Mouse (Mus musculus) thymus, adult 2 months (tissue): ENCODE measurements around the gene Pkd1. TPM values are rescaled to one million over a fixed set of nuclear protein-coding genes. Genes with fewer than 3 reads are reported as not detected.

Experiments used
- DNase-seq: peaks from one replicate; pipeline ENCODE4 v3.0.0; 2021
- H3K27ac ChIP-seq: fragments of 200-500 bp; 2 replicates; pipeline ENCODE4 v1.5.1; 2012; ENCODE audit warnings: low read length, control low read depth; ENCODE audit not compliant: control insufficient read depth, insufficient read depth
- H3K27me3 ChIP-seq: fragments of 200-500 bp; 2 replicates; pipeline ENCODE4 v1.6.1; 2012; ENCODE audit warnings: mild to moderate bottlenecking, low read length, moderate library complexity, mixed read lengths; ENCODE audit not compliant: control insufficient read depth, insufficient read depth
- H3K36me3 ChIP-seq: fragments of 200-500 bp; 2 replicates; pipeline ENCODE4 v1.6.1; 2012; ENCODE audit warnings: mild to moderate bottlenecking, low read length, moderate library complexity; ENCODE audit not compliant: control insufficient read depth, insufficient read depth
- H3K4me1 ChIP-seq: fragments of 200-500 bp; replicated peaks from 2 replicates; pipeline ENCODE4 v1.6.1; 2012; ENCODE audit warnings: low read length; ENCODE audit not compliant: control insufficient read depth, insufficient read depth
- H3K4me3 ChIP-seq: fragments of 200-500 bp; 2 replicates; pipeline ENCODE4 v1.5.1; 2012; ENCODE audit warnings: mild to moderate bottlenecking, low read length, control low read depth, moderate library complexity; ENCODE audit not compliant: control insufficient read depth, insufficient read depth
- CTCF ChIP-seq: fragments of 200-500 bp; IDR thresholded peaks from 2 replicates; pipeline ENCODE4 v1.5.1; 2012; ENCODE audit warnings: mild to moderate bottlenecking, control low read depth, low read length, moderate library complexity, borderline replicate concordance; ENCODE audit not compliant: control insufficient read depth, poor library complexity, insufficient read depth; ENCODE audit errors: extremely low read depth
- POLR2A ChIP-seq: fragments of 200-500 bp; IDR thresholded peaks from 2 replicates; pipeline ENCODE4 v1.6.1; 2012; ENCODE audit warnings: mild to moderate bottlenecking, low read length, control low read depth, moderate library complexity; ENCODE audit not compliant: control insufficient read depth, poor library complexity, insufficient read depth; ENCODE audit errors: extremely low read depth
- WGBS: fragments of 180-500 bp; shearing (Covaris S2); methylation state at CpG from one replicate; pipeline ENCODE4 v1.1.7; 2018; 5-methylcytosine and 5-hydroxymethylcytosine counted together
- polyA plus RNA-seq: library from polyadenylated mRNA; depleted of rRNA; stranded (reverse); fragments of >200 nt; gene quantifications from 2 replicates; pipeline ENCODE4 v1.2.3, GENCODE M21; 2012

The Pkd1 gene
- polyA plus RNA-seq, 1 experiment: 92.8 TPM

DNA sequence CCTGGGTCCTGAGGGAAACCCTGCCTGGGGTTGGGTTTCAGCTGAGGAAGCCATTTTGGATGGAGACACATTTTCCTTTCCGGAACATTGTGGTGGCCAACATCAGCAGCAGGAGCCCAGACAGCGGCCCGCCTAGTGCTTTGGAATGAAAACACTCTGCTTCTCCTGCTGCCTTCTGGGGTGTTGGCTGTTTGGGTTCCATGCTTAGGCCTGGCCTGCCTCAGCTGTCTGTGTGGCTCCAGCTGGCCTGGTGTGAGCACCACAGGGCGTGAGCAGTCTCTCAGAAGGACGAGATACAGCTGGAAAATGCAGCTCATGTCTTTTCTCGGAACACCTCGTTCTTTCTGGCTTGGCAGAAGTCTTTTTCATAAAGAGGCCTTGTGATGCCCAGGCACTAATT, 7.5 kb downstream of the Pkd1 start:
- WGBS: 97% methylated on average over 7 of the region's 7 CpGs
- no peak overlapping the region for H3K27ac ChIP-seq
- no peak for DNase-seq

DNA sequence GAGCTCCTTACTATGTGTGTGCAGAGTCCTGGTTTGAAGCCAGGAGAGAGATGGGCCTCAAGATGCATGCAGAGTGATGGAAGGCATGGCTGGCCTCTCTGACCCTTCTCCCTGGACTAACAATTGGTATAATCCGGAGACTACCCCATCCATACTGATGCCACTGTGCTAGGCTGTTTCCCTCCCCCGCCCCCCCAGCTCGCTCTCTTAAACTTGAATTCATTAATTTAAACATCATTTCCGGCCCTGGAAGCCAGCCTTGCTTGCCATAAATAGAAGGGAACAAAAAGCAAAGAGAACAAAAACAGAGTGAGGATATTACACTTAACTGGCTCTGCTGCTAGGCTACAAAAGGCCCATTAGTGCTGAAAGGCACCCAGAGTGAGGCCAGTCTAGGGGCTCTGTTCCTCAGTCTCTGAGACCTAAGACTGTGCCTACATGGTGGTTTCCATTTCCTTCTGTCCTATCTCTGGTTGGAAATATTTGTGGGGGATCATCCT, 9.0 kb downstream of the Pkd1 start:
- Histone ChIP-seq H3K27ac (no peak overlapping the region), H3K4me3 (no peak overlapping the region), H3K4me1 (peaks cover 16% of the 10 kb centered on the region), H3K27me3 (no peaks in the 10 kb centered on the region), H3K36me3 (no peaks in the 10 kb centered on the region)
- no peak for DNase-seq
- WGBS: 52% methylated on average over 4 of the region's 4 CpGs
- TF ChIP-seq CTCF (no peak), POLR2A (no peak)

More for the DNA sequence above, 7.5 kb downstream of the Pkd1 start:
- no peak overlapping the region for H3K4me3 ChIP-seq
- peaks cover 15% of the 10 kb centered on the region for H3K4me1 ChIP-seq
- TF ChIP-seq CTCF: no peak
- TF ChIP-seq POLR2A: no peak
- H3K36me3 ChIP-seq: no peaks in the 10 kb centered on the region
- H3K27me3 ChIP-seq: no peaks in the 10 kb centered on the region

DNA sequence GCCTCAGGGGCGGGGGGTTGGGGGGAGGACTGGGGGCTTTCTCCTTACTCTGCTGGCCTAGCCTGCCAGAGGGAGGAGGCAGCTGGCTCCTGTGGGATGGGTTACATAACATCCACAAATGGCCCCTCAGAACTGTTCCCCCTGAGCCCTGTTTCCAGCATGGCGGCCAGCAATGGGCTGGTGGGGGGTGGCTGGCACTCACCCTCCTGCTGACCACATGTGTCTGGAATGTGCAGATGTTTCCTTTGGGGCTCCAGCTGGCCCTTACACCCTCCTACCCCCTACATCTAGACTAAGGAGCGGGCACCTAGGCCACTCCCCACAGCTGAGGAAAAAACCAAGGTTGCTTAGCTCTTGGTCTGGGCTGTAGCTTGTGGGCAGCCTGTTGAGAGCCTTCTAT, 9.5 kb downstream of the Pkd1 start:
- WGBS: 90% methylated on average over 3 of the region's 3 CpGs
- Histone ChIP-seq H3K36me3 (no peaks in the 10 kb centered on the region), H3K4me3 (no peak overlapping the region), H3K4me1 (peaks cover 17% of the 10 kb centered on the region), H3K27me3 (no peaks in the 10 kb centered on the region), H3K27ac (no peak overlapping the region)
- no peak for DNase-seq
- TF ChIP-seq POLR2A: no peak
- no peak for TF ChIP-seq CTCF

DNA sequence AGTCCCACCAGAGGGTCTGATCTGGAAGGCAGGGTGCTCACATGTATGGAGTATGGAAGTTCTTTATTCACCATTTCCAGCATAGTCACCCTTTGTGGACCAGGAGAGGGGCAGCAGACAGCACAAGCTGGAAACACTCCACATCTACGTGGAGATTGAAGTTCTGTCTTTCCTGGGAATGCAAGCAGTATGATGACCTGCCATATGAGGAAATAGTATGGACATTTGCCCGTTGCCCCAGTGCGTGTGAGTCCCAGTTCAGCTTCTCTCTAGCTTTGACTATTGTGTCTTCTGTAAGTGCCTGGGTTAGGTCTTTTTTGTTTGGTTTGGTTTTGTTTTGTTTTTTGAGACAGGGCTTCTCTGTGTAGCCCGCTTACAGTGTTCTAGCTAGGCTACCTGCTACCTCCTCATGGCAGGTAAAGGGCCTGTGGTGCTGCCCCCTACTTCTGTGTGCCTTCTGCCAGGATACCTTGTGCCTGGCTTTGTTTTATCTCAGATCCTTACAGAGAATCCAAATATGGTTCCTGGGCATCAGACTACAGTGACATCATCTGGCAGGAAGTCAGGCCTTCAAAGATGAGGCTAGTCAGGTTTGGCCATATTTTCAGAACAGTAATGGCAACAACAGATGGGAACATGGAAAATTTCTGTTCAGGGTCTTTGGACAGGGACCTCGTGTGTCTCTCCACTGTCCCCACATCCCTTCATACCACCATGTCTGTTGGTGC, 10.8 kb downstream of the Pkd1 start:
- no peaks in the 10 kb centered on the region for H3K27me3 ChIP-seq
- TF ChIP-seq CTCF (no peak), POLR2A (no peak)
- WGBS: 97% methylated on average over 5 of the region's 5 CpGs
- peaks cover 6% of the 10 kb centered on the region for H3K4me1 ChIP-seq
- DNase-seq: no peak
- no peak overlapping the region for H3K27ac ChIP-seq
- no peaks in the 10 kb centered on the region for H3K36me3 ChIP-seq
- H3K4me3 ChIP-seq: no peak overlapping the region

DNA sequence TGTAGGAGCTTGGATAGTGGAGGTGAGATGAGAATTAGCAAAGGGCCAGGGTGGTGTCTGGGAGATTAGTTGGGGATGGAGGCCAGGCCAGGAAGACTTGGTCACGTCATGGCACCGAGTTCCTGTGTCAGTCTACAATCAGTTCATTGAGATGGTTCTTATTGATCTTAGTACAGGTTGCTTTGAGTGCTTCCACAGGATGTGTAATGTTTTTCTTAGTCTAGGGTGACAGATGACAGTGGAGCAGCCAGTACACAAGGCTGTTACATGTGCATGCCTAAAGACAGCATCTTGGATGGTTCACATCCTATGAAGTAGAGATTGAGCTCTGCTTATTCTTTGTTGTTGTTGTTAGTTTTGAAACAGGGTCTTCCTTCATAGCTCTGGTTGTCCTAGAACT, 12.0 kb downstream of the Pkd1 start:
- Histone ChIP-seq H3K36me3 (no peaks in the 10 kb centered on the region), H3K4me3 (no peak overlapping the region), H3K4me1 (peaks cover 6% of the 10 kb centered on the region), H3K27ac (no peak overlapping the region), H3K27me3 (no peaks in the 10 kb centered on the region)
- WGBS: 92% methylated on average over 2 of the region's 2 CpGs
- TF ChIP-seq POLR2A (no peak), CTCF (no peak)
- no peak for DNase-seq

DNA sequence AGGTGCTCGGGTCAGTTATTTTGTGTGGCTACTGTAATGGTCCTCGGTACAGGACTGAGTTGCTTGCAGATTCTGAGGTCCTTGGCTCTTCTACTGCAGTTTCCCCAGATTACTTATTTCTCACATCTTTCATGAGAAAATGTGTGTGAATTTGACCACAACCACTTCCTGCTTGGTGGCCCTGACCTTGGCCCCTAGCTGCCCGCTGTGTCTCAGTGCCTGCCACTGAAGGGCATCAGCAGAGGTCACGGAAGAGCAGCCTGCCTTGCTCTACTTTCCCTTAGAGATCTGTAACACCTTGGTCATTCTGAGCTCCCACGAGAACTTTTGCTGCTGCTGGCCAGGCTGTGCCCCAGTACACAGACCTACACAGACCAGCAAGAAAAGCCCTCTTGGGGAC, 14.0 kb downstream of the Pkd1 start:
- TF ChIP-seq POLR2A (no peak), CTCF (no peak)
- H3K4me3 ChIP-seq: no peak overlapping the region
- 51% methylated on average over 5 of the region's 5 CpGs for WGBS
- H3K36me3 ChIP-seq: no peaks in the 10 kb centered on the region
- no peak for DNase-seq
- H3K27me3 ChIP-seq: no peaks in the 10 kb centered on the region
- peaks cover 3% of the 10 kb centered on the region for H3K4me1 ChIP-seq
- no peak overlapping the region for H3K27ac ChIP-seq
